Mouse (Mus musculus) urinary bladder, postnatal 25 days (tissue): ENCODE data around the gene Enpep.

Experiments
- DNase-seq: peaks from one replicate; pipeline ENCODE4 v3.0.0; 2022; ENCODE audit warnings: low spot score

The Enpep gene

GRCm38 (mm10) chr3:129238664-129239258, 93.8 kb downstream of the Enpep start:
- no peak for DNase-seq

GRCm38 (mm10) chr3:129238010-129238409, 94.5 kb downstream of the Enpep start:
- no peak for DNase-seq

- no peak for DNase-seq
These were observed 105.2 kb downstream of the Enpep start for GRCm38 (mm10) chr3:129227331-129227730.

- DNase-seq = no peak
These were observed 105.8 kb downstream of the Enpep start for GRCm38 (mm10) chr3:129226681-129227080.

GRCm38 (mm10) chr3:129225577-129226289, 106.8 kb downstream of the Enpep start:
- no peak for DNase-seq

GRCm38 (mm10) chr3:129224806-129225576, 107.5 kb downstream of the Enpep start:
- DNase-seq = no peak

- no peak for DNase-seq
These were observed 108.3 kb downstream of the Enpep start for GRCm38 (mm10) chr3:129223964-129224805.

GRCm38 (mm10) chr3:129223401-129223800, 109.1 kb downstream of the Enpep start:
- no peak for DNase-seq

- no peak for DNase-seq
These were observed 109.9 kb downstream of the Enpep start for GRCm38 (mm10) chr3:129222448-129223290.

GRCm38 (mm10) chr3:129221380-129222260, 110.9 kb downstream of the Enpep start:
- no peak for DNase-seq

GRCm38 (mm10) chr3:129220681-129221379, 111.7 kb downstream of the Enpep start:
- no peak for DNase-seq

- no peak for DNase-seq
These were observed 112.3 kb downstream of the Enpep start for GRCm38 (mm10) chr3:129220086-129220670.
